Mouse (Mus musculus): ENCODE measurements around the gene Sarm1. TPM values are rescaled to one million over a fixed set of nuclear protein-coding genes. Genes with fewer than 3 reads are reported as not detected.

Gene Sarm1
- polyA plus RNA-seq, 1 experiment from 2014 or later, result 0.89 TPM

GRCm38 (mm10) chr11:78497071-78497541, 448 bp downstream of the Sarm1 start:
- Histone ChIP-seq H3K4me3 (ENCODE audit: low read depth, low read length) (peak overlapping the region; percentile 40), H3K27me3 (ENCODE audit: control insufficient read depth, insufficient read depth, low read length) (0 out of 2 replicates have a peak, but pooled peaks cover 5% of the 10 kb centered on the region), H3K27ac (replicated peaks) (no peak overlapping the region), H3K9ac (ENCODE audit: low read length) (peak overlapping the region; percentile 41; the same call in 1 of the 2 replicates), H3K4me2 (replicated peaks; ENCODE audit: low read depth) (peak overlapping the region; percentile 71), H3K4me1 (replicated peaks; ENCODE audit: control insufficient read depth, insufficient read depth) (no peaks in the 10 kb centered on the region; the same call in 1 of the 2 replicates), H3K9me3 (ENCODE audit: control insufficient read depth, low read length) (no peaks in the 10 kb centered on the region), H3K36me3 (ENCODE audit: control insufficient read depth, insufficient read depth, low read length) (no peaks in the 10 kb centered on the region)
- ATAC-seq (ENCODE audit: low FRiP score, low TSS enrichment) (no peak), DNase-seq (ENCODE audit: low spot score) (peak; percentile 34)
- WGBS, result 0% methylated on average over 43 of the region's 44 CpGs
- TF ChIP-seq EP300 (optimal IDR thresholded peaks at IDR 0.05) (no peak), CTCF (IDR thresholded peaks at IDR 0.05; ENCODE audit: low read depth) (no peak)

GRCm38 (mm10) chr11:78495904-78496303, 1.6 kb downstream of the Sarm1 start:
- DNase-seq (ENCODE audit: low spot score) (peak; percentile 46), ATAC-seq (ENCODE audit: low FRiP score, low TSS enrichment) (no peak)
- H3K4me1 ChIP-seq (replicated peaks; ENCODE audit: control insufficient read depth, insufficient read depth), result no peaks in the 10 kb centered on the region; the same call in 1 of the 2 replicates
- WGBS, result 5% methylated on average over 6 of the region's 6 CpGs
- no peak overlapping the region for H3K4me2 ChIP-seq (replicated peaks; ENCODE audit: low read depth)
- peaks cover 7% of the 10 kb centered on the region; the same call in 1 of the 2 replicates for H3K27me3 ChIP-seq (ENCODE audit: control insufficient read depth, insufficient read depth, low read length)
- no peak overlapping the region for H3K27ac ChIP-seq (replicated peaks)
- no peaks in the 10 kb centered on the region for H3K36me3 ChIP-seq (ENCODE audit: control insufficient read depth, insufficient read depth, low read length)
- H3K9ac ChIP-seq (ENCODE audit: low read length), result no peak overlapping the region
- no peak for TF ChIP-seq CTCF (IDR thresholded peaks at IDR 0.05; ENCODE audit: low read depth)
- TF ChIP-seq EP300 (optimal IDR thresholded peaks at IDR 0.05), result no peak
- no peaks in the 10 kb centered on the region for H3K9me3 ChIP-seq (ENCODE audit: control insufficient read depth, low read length)
- H3K4me3 ChIP-seq (ENCODE audit: low read depth, low read length), result no peak overlapping the region

DNA sequence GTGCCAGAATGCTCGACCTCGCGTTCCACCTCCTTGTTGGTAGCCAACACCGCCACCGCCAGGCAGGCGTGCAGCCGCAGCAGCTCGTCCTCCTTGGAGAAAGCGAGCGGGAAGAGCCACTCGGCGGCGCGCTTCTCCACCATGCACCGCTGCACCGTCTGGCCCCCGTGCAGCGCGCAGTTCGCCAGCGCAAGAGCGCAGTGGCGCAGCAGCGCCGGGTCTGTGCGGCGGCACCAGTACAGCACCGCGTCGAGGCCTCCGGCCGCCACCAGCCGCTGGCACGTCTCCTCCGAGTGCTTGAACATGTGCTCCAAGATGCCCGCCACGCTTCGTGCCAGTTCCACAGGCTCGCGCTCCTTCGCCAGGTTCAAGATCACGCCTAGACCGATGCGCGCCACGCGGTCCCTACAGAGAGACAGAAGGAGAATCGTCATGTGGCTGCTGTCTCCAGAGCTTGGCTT, 6.7 kb downstream of the Sarm1 start:
- Histone ChIP-seq H3K27ac (replicated peaks) (no peak overlapping the region), H3K4me3 (ENCODE audit: low read depth, low read length) (peak overlapping the region; percentile 8; the same call in 1 of the 2 replicates), H3K27me3 (ENCODE audit: control insufficient read depth, insufficient read depth, low read length) (peaks cover 13% of the 10 kb centered on the region; the same call in 1 of the 2 replicates), H3K9me3 (ENCODE audit: control insufficient read depth, low read length) (no peaks in the 10 kb centered on the region), H3K36me3 (ENCODE audit: control insufficient read depth, insufficient read depth, low read length) (no peaks in the 10 kb centered on the region), H3K4me1 (replicated peaks; ENCODE audit: control insufficient read depth, insufficient read depth) (no peaks in the 10 kb centered on the region), H3K4me2 (replicated peaks; ENCODE audit: low read depth) (peak overlapping the region; percentile 27), H3K9ac (ENCODE audit: low read length) (no peak overlapping the region)
- ATAC-seq (ENCODE audit: low FRiP score, low TSS enrichment), result no peak
- peak; percentile 23 for DNase-seq (ENCODE audit: low spot score)
- WGBS, result 9% methylated on average over 48 of the region's 48 CpGs
- TF ChIP-seq CTCF (IDR thresholded peaks at IDR 0.05; ENCODE audit: low read depth), result peak; percentile 54
- TF ChIP-seq EP300 (optimal IDR thresholded peaks at IDR 0.05), result no peak

- H3K9ac ChIP-seq (ENCODE audit: low read length), result no peak overlapping the region
- H3K36me3 ChIP-seq (ENCODE audit: control insufficient read depth, insufficient read depth, low read length), result no peaks in the 10 kb centered on the region
- no peak overlapping the region for H3K4me2 ChIP-seq (replicated peaks; ENCODE audit: low read depth)
- 4% methylated on average over 8 of the region's 8 CpGs for WGBS
- H3K27me3 ChIP-seq (ENCODE audit: control insufficient read depth, insufficient read depth, low read length), result peaks cover 8% of the 10 kb centered on the region; the same call in 1 of the 2 replicates
- no peak for ATAC-seq (ENCODE audit: low FRiP score, low TSS enrichment)
- H3K4me1 ChIP-seq (replicated peaks; ENCODE audit: control insufficient read depth, insufficient read depth), result no peaks in the 10 kb centered on the region
- no peak overlapping the region for H3K4me3 ChIP-seq (ENCODE audit: low read depth, low read length)
- DNase-seq (ENCODE audit: low spot score), result peak; percentile 77
- no peak overlapping the region for H3K27ac ChIP-seq (replicated peaks)
- H3K9me3 ChIP-seq (ENCODE audit: control insufficient read depth, low read length), result no peaks in the 10 kb centered on the region
- TF ChIP-seq EP300 (optimal IDR thresholded peaks at IDR 0.05), result no peak
- TF ChIP-seq CTCF (IDR thresholded peaks at IDR 0.05; ENCODE audit: low read depth), result peak; percentile 91
These were observed 9.4 kb downstream of the Sarm1 start for GRCm38 (mm10) chr11:78488168-78488567.

- DNase-seq (ENCODE audit: low spot score), result no peak
- no peaks in the 10 kb centered on the region for H3K9me3 ChIP-seq (ENCODE audit: control insufficient read depth, low read length)
- H3K36me3 ChIP-seq (ENCODE audit: control insufficient read depth, insufficient read depth, low read length), result no peaks in the 10 kb centered on the region
- no peaks in the 10 kb centered on the region; the same call in 1 of the 2 replicates for H3K27me3 ChIP-seq (ENCODE audit: control insufficient read depth, insufficient read depth, low read length)
- ATAC-seq (ENCODE audit: low FRiP score, low TSS enrichment), result no peak
- WGBS, result 55% methylated on average over 7 of the region's 7 CpGs
- no peak overlapping the region for H3K4me3 ChIP-seq (ENCODE audit: low read depth, low read length)
- TF ChIP-seq EP300 (optimal IDR thresholded peaks at IDR 0.05) (no peak), CTCF (IDR thresholded peaks at IDR 0.05; ENCODE audit: low read depth) (no peak)
- H3K27ac ChIP-seq (replicated peaks), result no peak overlapping the region
- no peaks in the 10 kb centered on the region for H3K4me1 ChIP-seq (replicated peaks; ENCODE audit: control insufficient read depth, insufficient read depth)
- no peak overlapping the region for H3K4me2 ChIP-seq (replicated peaks; ENCODE audit: low read depth)
- no peak overlapping the region for H3K9ac ChIP-seq (ENCODE audit: low read length)
These were observed 13.9 kb downstream of the Sarm1 start for GRCm38 (mm10) chr11:78483639-78484038.

GRCm38 (mm10) chr11:78475289-78475688, 22.3 kb downstream of the Sarm1 start:
- Histone ChIP-seq H3K27ac (replicated peaks) (no peak overlapping the region), H3K9ac (ENCODE audit: low read length) (no peak overlapping the region), H3K9me3 (ENCODE audit: control insufficient read depth, low read length) (no peaks in the 10 kb centered on the region), H3K4me2 (replicated peaks; ENCODE audit: low read depth) (no peak overlapping the region), H3K4me3 (ENCODE audit: low read depth, low read length) (no peak overlapping the region), H3K36me3 (ENCODE audit: control insufficient read depth, insufficient read depth, low read length) (no peaks in the 10 kb centered on the region), H3K4me1 (replicated peaks; ENCODE audit: control insufficient read depth, insufficient read depth) (no peaks in the 10 kb centered on the region), H3K27me3 (ENCODE audit: control insufficient read depth, insufficient read depth, low read length) (no peaks in the 10 kb centered on the region)
- 85% methylated on average over 3 of the region's 3 CpGs for WGBS
- ATAC-seq (ENCODE audit: low FRiP score, low TSS enrichment) (no peak), DNase-seq (ENCODE audit: low spot score) (no peak)
- TF ChIP-seq CTCF (IDR thresholded peaks at IDR 0.05; ENCODE audit: low read depth) (no peak), EP300 (optimal IDR thresholded peaks at IDR 0.05) (no peak)
